Mouse (Mus musculus): ENCODE measurements at regions not wholly inside any gene's neighbourhood (a gene's known extent, or its start where the extent isn't known, plus 50 kb on each side); places are given as distances from the start of the nearest gene placed in this dataset.

- no peaks in the 10 kb centered on the region for H3K9me3 ChIP-seq (ENCODE audit: low read length)
- no peak overlapping the region for H3K4me3 ChIP-seq (ENCODE audit: low read depth, low read length)
- H3K4me1 ChIP-seq (ENCODE audit: insufficient read depth), result no peaks in the 10 kb centered on the region
- DNase-seq (no peak), ATAC-seq (no peak)
- WGBS (ENCODE audit: insufficient replicate concordance), result 78% methylated on average over 1 of the region's 1 CpGs
- TF ChIP-seq EP300 (IDR thresholded peaks at IDR 0.05; ENCODE audit: low read depth) (no peak), CTCF (IDR thresholded peaks at IDR 0.05; ENCODE audit: low read depth) (no peak)
- no peak overlapping the region for H3K4me2 ChIP-seq (ENCODE audit: low read depth, low read length)
- no peaks in the 10 kb centered on the region for H3K36me3 ChIP-seq (replicated peaks; ENCODE audit: insufficient read depth, low read length)
- H3K27me3 ChIP-seq (ENCODE audit: insufficient read depth, low read length), result no peaks in the 10 kb centered on the region
- no peak overlapping the region for H3K9ac ChIP-seq (replicated peaks)
- H3K27ac ChIP-seq (ENCODE audit: low read depth), result no peak overlapping the region
Measured at GRCm38 (mm10) chr15:93875685-93876084, 280.0 kb upstream of the Prickle1 start.

- Histone ChIP-seq H3K4me1 (ENCODE audit: insufficient read depth) (no peaks in the 10 kb centered on the region), H3K4me3 (ENCODE audit: low read depth, low read length) (no peak overlapping the region), H3K9ac (replicated peaks) (no peak overlapping the region), H3K9me3 (ENCODE audit: low read length) (no peaks in the 10 kb centered on the region), H3K27ac (ENCODE audit: low read depth) (no peak overlapping the region), H3K27me3 (ENCODE audit: insufficient read depth, low read length) (no peaks in the 10 kb centered on the region), H3K36me3 (replicated peaks; ENCODE audit: insufficient read depth, low read length) (no peaks in the 10 kb centered on the region), H3K4me2 (ENCODE audit: low read depth, low read length) (no peak overlapping the region)
- DNase-seq, result no peak
- 74% methylated on average over 6 of the region's 6 CpGs for WGBS (ENCODE audit: insufficient replicate concordance)
- TF ChIP-seq CTCF (IDR thresholded peaks at IDR 0.05; ENCODE audit: low read depth), result no peak
- TF ChIP-seq EP300 (IDR thresholded peaks at IDR 0.05; ENCODE audit: low read depth), result no peak
- no peak for ATAC-seq
Measured at GRCm38 (mm10) chr15:93874206-93874605, 278.5 kb upstream of the Prickle1 start.

- WGBS (ENCODE audit: insufficient replicate concordance), result 85% methylated on average over 12 of the region's 12 CpGs
- Histone ChIP-seq H3K27ac (ENCODE audit: low read depth) (no peak overlapping the region), H3K9me3 (ENCODE audit: low read length) (no peaks in the 10 kb centered on the region), H3K9ac (replicated peaks) (no peak overlapping the region), H3K4me3 (ENCODE audit: low read depth, low read length) (no peak overlapping the region), H3K27me3 (ENCODE audit: insufficient read depth, low read length) (no peaks in the 10 kb centered on the region), H3K4me2 (ENCODE audit: low read depth, low read length) (no peak overlapping the region), H3K36me3 (replicated peaks; ENCODE audit: insufficient read depth, low read length) (no peaks in the 10 kb centered on the region), H3K4me1 (ENCODE audit: insufficient read depth) (no peaks in the 10 kb centered on the region)
- no peak for ATAC-seq
- no peak for DNase-seq
- TF ChIP-seq CTCF (IDR thresholded peaks at IDR 0.05; ENCODE audit: low read depth) (no peak), EP300 (IDR thresholded peaks at IDR 0.05; ENCODE audit: low read depth) (no peak)
Measured at GRCm38 (mm10) chr15:93857336-93857901, 261.7 kb upstream of the Prickle1 start.

- Histone ChIP-seq H3K4me2 (ENCODE audit: low read depth, low read length) (no peak overlapping the region), H3K27me3 (ENCODE audit: insufficient read depth, low read length) (no peaks in the 10 kb centered on the region), H3K4me1 (ENCODE audit: insufficient read depth) (no peaks in the 10 kb centered on the region), H3K36me3 (replicated peaks; ENCODE audit: insufficient read depth, low read length) (no peaks in the 10 kb centered on the region), H3K27ac (ENCODE audit: low read depth) (no peak overlapping the region), H3K9me3 (ENCODE audit: low read length) (no peaks in the 10 kb centered on the region), H3K4me3 (ENCODE audit: low read depth, low read length) (no peak overlapping the region), H3K9ac (replicated peaks) (no peak overlapping the region)
- 69% methylated on average over 3 of the region's 3 CpGs for WGBS (ENCODE audit: insufficient replicate concordance)
- no peak for DNase-seq
- no peak for TF ChIP-seq CTCF (IDR thresholded peaks at IDR 0.05; ENCODE audit: low read depth)
- no peak for TF ChIP-seq EP300 (IDR thresholded peaks at IDR 0.05; ENCODE audit: low read depth)
- ATAC-seq, result no peak
Measured at GRCm38 (mm10) chr15:93853221-93853620, 257.5 kb upstream of the Prickle1 start.

- Histone ChIP-seq H3K36me3 (replicated peaks; ENCODE audit: insufficient read depth, low read length) (no peaks in the 10 kb centered on the region), H3K27ac (ENCODE audit: low read depth) (no peak overlapping the region), H3K9ac (replicated peaks) (no peak overlapping the region), H3K27me3 (ENCODE audit: insufficient read depth, low read length) (no peaks in the 10 kb centered on the region), H3K9me3 (ENCODE audit: low read length) (no peaks in the 10 kb centered on the region), H3K4me3 (ENCODE audit: low read depth, low read length) (no peak overlapping the region), H3K4me2 (ENCODE audit: low read depth, low read length) (no peak overlapping the region), H3K4me1 (ENCODE audit: insufficient read depth) (no peaks in the 10 kb centered on the region)
- 78% methylated on average over 4 of the region's 4 CpGs for WGBS (ENCODE audit: insufficient replicate concordance)
- ATAC-seq (no peak), DNase-seq (no peak)
- TF ChIP-seq CTCF (IDR thresholded peaks at IDR 0.05; ENCODE audit: low read depth) (no peak), EP300 (IDR thresholded peaks at IDR 0.05; ENCODE audit: low read depth) (no peak)
Measured at GRCm38 (mm10) chr15:93852126-93852525, 256.4 kb upstream of the Prickle1 start.

- Histone ChIP-seq H3K4me2 (ENCODE audit: low read depth, low read length) (no peak overlapping the region), H3K4me3 (ENCODE audit: low read depth, low read length) (no peak overlapping the region), H3K4me1 (ENCODE audit: insufficient read depth) (no peaks in the 10 kb centered on the region), H3K36me3 (replicated peaks; ENCODE audit: insufficient read depth, low read length) (no peaks in the 10 kb centered on the region), H3K9ac (replicated peaks) (no peak overlapping the region), H3K9me3 (ENCODE audit: low read length) (no peaks in the 10 kb centered on the region), H3K27ac (ENCODE audit: low read depth) (no peak overlapping the region), H3K27me3 (ENCODE audit: insufficient read depth, low read length) (no peaks in the 10 kb centered on the region)
- TF ChIP-seq EP300 (IDR thresholded peaks at IDR 0.05; ENCODE audit: low read depth) (no peak), CTCF (IDR thresholded peaks at IDR 0.05; ENCODE audit: low read depth) (no peak)
- WGBS (ENCODE audit: insufficient replicate concordance), result 80% methylated on average over 6 of the region's 6 CpGs
- DNase-seq, result no peak
- no peak for ATAC-seq
Measured at GRCm38 (mm10) chr15:93850388-93850787, 254.7 kb upstream of the Prickle1 start.

GRCm38 (mm10) chr15:93848830-93849229 is 253.1 kb upstream of the Prickle1 start:
- no peak overlapping the region for H3K9ac ChIP-seq (replicated peaks)
- H3K4me1 ChIP-seq (ENCODE audit: insufficient read depth), result no peaks in the 10 kb centered on the region
- DNase-seq, result no peak
- no peak overlapping the region for H3K27ac ChIP-seq (ENCODE audit: low read depth)
- TF ChIP-seq EP300 (IDR thresholded peaks at IDR 0.05; ENCODE audit: low read depth), result no peak
- TF ChIP-seq CTCF (IDR thresholded peaks at IDR 0.05; ENCODE audit: low read depth), result no peak
- WGBS (ENCODE audit: insufficient replicate concordance), result 75% methylated on average over 4 of the region's 4 CpGs
- no peak for ATAC-seq
- no peaks in the 10 kb centered on the region for H3K9me3 ChIP-seq (ENCODE audit: low read length)
- H3K36me3 ChIP-seq (replicated peaks; ENCODE audit: insufficient read depth, low read length), result no peaks in the 10 kb centered on the region
- H3K27me3 ChIP-seq (ENCODE audit: insufficient read depth, low read length), result no peaks in the 10 kb centered on the region
- H3K4me3 ChIP-seq (ENCODE audit: low read depth, low read length), result no peak overlapping the region
- H3K4me2 ChIP-seq (ENCODE audit: low read depth, low read length), result no peak overlapping the region
